Mouse (Mus musculus) hematopoietic stem cell, adult 5-6 weeks (primary cell): ENCODE measurements at regions not wholly inside any gene's neighbourhood (a gene's known extent, or its start where the extent isn't known, plus 50 kb on each side); places are given as distances from the start of the nearest gene placed in this dataset.
"Not testable (repeated sequence)": the region's sequence is repeated elsewhere in the genome, so short reads cannot be mapped to it uniquely, and the experiment has no call there.

Experiments
- ATAC-seq, 2 experiments: fragments of 125-278 bp in 1 of 2; replicated peaks in 1 of 2; 2 replicates each; pipeline ENCODE4 v1.8.0; 2016 to 2017; ENCODE audit warnings: inconsistent platforms in 2 of 2, mild to moderate bottlenecking in 2 of 2, moderate number of reproducible peaks in 2 of 2, low read depth in 1 of 2, moderate TSS enrichment in 1 of 2; ENCODE audit not compliant: low FRiP score in 2 of 2, poor library complexity in 2 of 2, severe bottlenecking in 2 of 2, insufficient read depth in 1 of 2, low TSS enrichment in 1 of 2

GRCm38 (mm10) chr16:9085977-9086376 lies 256.1 kb downstream of the 1810013L24Rik start:
- no peak for ATAC-seq

GRCm38 (mm10) chr16:9091790-9092189 lies 261.9 kb downstream of the 1810013L24Rik start:
- no peak for ATAC-seq

GRCm38 (mm10) chr16:9092191-9092848 lies 262.4 kb downstream of the 1810013L24Rik start:
- no peak for ATAC-seq

GRCm38 (mm10) chr16:9093593-9093992 lies 263.7 kb downstream of the 1810013L24Rik start:
- ATAC-seq = no peak

GRCm38 (mm10) chr16:9094201-9094600 lies 264.3 kb downstream of the 1810013L24Rik start:
- no peak for ATAC-seq

- no peak for ATAC-seq
Observed at GRCm38 (mm10) chr16:9106211-9106610, 276.3 kb downstream of the 1810013L24Rik start.

- ATAC-seq = not testable (repeated sequence)
Observed at GRCm38 (mm10) chr16:9106676-9107075, 276.8 kb downstream of the 1810013L24Rik start.

GRCm38 (mm10) chr16:9113801-9114200 lies 283.9 kb downstream of the 1810013L24Rik start:
- no peak for ATAC-seq

- ATAC-seq = no peak
Observed at GRCm38 (mm10) chr16:9115548-9115947, 285.6 kb downstream of the 1810013L24Rik start.

GRCm38 (mm10) chr16:9121581-9121980 lies 291.7 kb downstream of the 1810013L24Rik start:
- ATAC-seq = no peak

GRCm38 (mm10) chr16:9132113-9132512 lies 302.2 kb downstream of the 1810013L24Rik start:
- no peak for ATAC-seq

- no peak for ATAC-seq
Observed at GRCm38 (mm10) chr16:9132778-9133177, 302.9 kb downstream of the 1810013L24Rik start.

- ATAC-seq = no peak
Observed at GRCm38 (mm10) chr16:9135377-9135776, 305.5 kb downstream of the 1810013L24Rik start.

GRCm38 (mm10) chr16:9138552-9139224 lies 308.8 kb downstream of the 1810013L24Rik start:
- ATAC-seq = no peak

- no peak for ATAC-seq
Observed at GRCm38 (mm10) chr16:9139405-9139804, 309.5 kb downstream of the 1810013L24Rik start.

GRCm38 (mm10) chr16:9149209-9150135 lies 319.6 kb downstream of the 1810013L24Rik start:
- ATAC-seq = no peak

GRCm38 (mm10) chr16:9151936-9152335 lies 322.0 kb downstream of the 1810013L24Rik start:
- ATAC-seq = no peak

- ATAC-seq = no peak
Observed at GRCm38 (mm10) chr16:9153501-9153900, 323.6 kb downstream of the 1810013L24Rik start.
